Mouse (Mus musculus) midbrain, postnatal 0 days (tissue): ENCODE data around the gene Dppa5a. TPM values are rescaled to one million over a fixed set of nuclear protein-coding genes. Genes with fewer than 3 reads are reported as not detected.

Experiments used
- ATAC-seq: fragments of 200-750 bp; cut with Nextera tagmentation; 2 replicates; pipeline ENCODE4 v1.8.0; 2017; ENCODE audit warnings: moderate number of reproducible peaks, mild to moderate bottlenecking, moderate TSS enrichment, moderate library complexity; ENCODE audit not compliant: low FRiP score
- DNase-seq: peaks from one replicate; pipeline ENCODE4 v3.0.0-alpha.2; 2015; ENCODE audit warnings: low spot score
- H3K27ac ChIP-seq: fragments of 300-500 bp; sonication (generic); 2 replicates; pipeline ENCODE4 v1.5.1; 2014; ENCODE audit warnings: low read depth, mild to moderate bottlenecking, low read length, mixed read lengths
- H3K27me3 ChIP-seq: fragments of 300-500 bp; sonication (generic); 2 replicates; pipeline ENCODE4 v1.6.1; 2014; ENCODE audit warnings: low read length, control low read depth, mixed read lengths; ENCODE audit not compliant: insufficient read depth
- H3K36me3 ChIP-seq: fragments of 300-500 bp; sonication (generic); 2 replicates; pipeline ENCODE4 v1.6.1; 2014; ENCODE audit warnings: low read length, control low read depth, mixed read lengths; ENCODE audit not compliant: insufficient read depth
- H3K4me1 ChIP-seq: fragments of 300-500 bp; sonication (generic); 2 replicates; pipeline ENCODE4 v1.6.1; 2014; ENCODE audit warnings: mild to moderate bottlenecking, control low read depth, antibody characterized with exemption, low read length, mixed read lengths; ENCODE audit not compliant: insufficient read depth
- H3K4me2 ChIP-seq: fragments of 300-500 bp; sonication (generic); 2 replicates; pipeline ENCODE4 v1.6.1; 2014; ENCODE audit warnings: low read depth, mild to moderate bottlenecking, low read length, mixed read lengths; ENCODE audit not compliant: poor library complexity, severe bottlenecking
- H3K4me3 ChIP-seq: fragments of 300-500 bp; sonication (generic); 2 replicates; pipeline ENCODE4 v1.5.1; 2014; ENCODE audit warnings: low read depth, mild to moderate bottlenecking, low read length, moderate library complexity
- H3K9ac ChIP-seq: fragments of 300-500 bp; sonication (generic); replicated peaks from 2 replicates; pipeline ENCODE4 v1.6.1; 2014; ENCODE audit warnings: mild to moderate bottlenecking, low read length, moderate library complexity, mixed read lengths; ENCODE audit not compliant: poor library complexity, severe bottlenecking
- H3K9me3 ChIP-seq: fragments of 300-500 bp; sonication (generic); 2 replicates; pipeline ENCODE4 v1.6.1; 2016; ENCODE audit warnings: low read length, control low read depth
- CTCF ChIP-seq: IDR thresholded peaks from 2 replicates; pipeline ENCODE4 v1.5.1; 2016; ENCODE audit warnings: antibody characterized with exemption, mild to moderate bottlenecking
- WGBS: fragments of 180-500 bp; shearing (Covaris S2); extraction: QIAGEN DNeasy Blood & Tissue Kit; methylation state at CpG from one replicate; pipeline ENCODE4 v1.1.7; 2014; 5-methylcytosine and 5-hydroxymethylcytosine counted together
- polyA plus RNA-seq: library from polyadenylated mRNA; unstranded; fragments of >200 nt; fragmentation: Nextera tagmentation; extraction: Ambion mirVana; gene quantifications from 2 replicates; pipeline ENCODE4 v1.2.1, GENCODE M21; 2015
- total RNA-seq: library from RNA; depleted of rRNA; stranded (reverse); fragments of >200 nt; gene quantifications from 2 replicates; pipeline ENCODE4 v1.2.3, GENCODE M21; 2014

The Dppa5a gene
- total and polyA plus RNA-seq, 2 experiments from 2014 or later = 3.1 to 9.5 TPM

- H3K27me3 ChIP-seq = no peaks in the 10 kb centered on the region
- WGBS = 94% methylated on average over 7 of the region's 7 CpGs
- TF ChIP-seq CTCF = no peak
- ATAC-seq (no peak), DNase-seq (no peak)
- no peaks in the 10 kb centered on the region for H3K4me1 ChIP-seq
- no peaks in the 10 kb centered on the region for H3K9me3 ChIP-seq
- no peak overlapping the region for H3K4me3 ChIP-seq
- no peak overlapping the region for H3K9ac ChIP-seq
- H3K27ac ChIP-seq = no peak overlapping the region
- no peaks in the 10 kb centered on the region for H3K36me3 ChIP-seq
- no peak overlapping the region for H3K4me2 ChIP-seq
These were observed 1.8 kb upstream of the Dppa5a start for GRCm38 (mm10) chr9:78369786-78370185.

GRCm38 (mm10) chr9:78369349-78369748 lies 1.4 kb upstream of the Dppa5a start:
- Histone ChIP-seq H3K27ac (no peak overlapping the region), H3K4me2 (no peak overlapping the region)
- 92% methylated on average over 2 of the region's 2 CpGs for WGBS

GRCm38 (mm10) chr9:78368671-78369293 lies 805 bp upstream of the Dppa5a start:
- no peak overlapping the region for H3K4me3 ChIP-seq
- TF ChIP-seq CTCF = no peak

More at GRCm38 (mm10) chr9:78369349-78369748, 1.4 kb upstream of the Dppa5a start:
- H3K4me1 ChIP-seq = no peaks in the 10 kb centered on the region
- DNase-seq = no peak
- no peaks in the 10 kb centered on the region for H3K9me3 ChIP-seq
- no peak for TF ChIP-seq CTCF
- no peak overlapping the region for H3K9ac ChIP-seq
- no peak for ATAC-seq
- H3K36me3 ChIP-seq = no peaks in the 10 kb centered on the region
- no peak overlapping the region for H3K4me3 ChIP-seq
- H3K27me3 ChIP-seq = no peaks in the 10 kb centered on the region

GRCm38 (mm10) chr9:78365850-78366544 lies 2.0 kb downstream of the Dppa5a start:
- Histone ChIP-seq H3K4me3 (no peak overlapping the region), H3K4me2 (no peak overlapping the region), H3K27me3 (no peaks in the 10 kb centered on the region), H3K27ac (no peak overlapping the region), H3K9me3 (no peaks in the 10 kb centered on the region), H3K4me1 (no peaks in the 10 kb centered on the region), H3K9ac (no peak overlapping the region), H3K36me3 (no peaks in the 10 kb centered on the region)
- no peak for DNase-seq
- 62% methylated on average over 13 of the region's 13 CpGs for WGBS
- TF ChIP-seq CTCF = no peak
- ATAC-seq = no peak

More at GRCm38 (mm10) chr9:78368671-78369293, 805 bp upstream of the Dppa5a start:
- no peaks in the 10 kb centered on the region for H3K9me3 ChIP-seq
- DNase-seq = no peak
- no peaks in the 10 kb centered on the region for H3K36me3 ChIP-seq
- ATAC-seq = no peak
- H3K9ac ChIP-seq = no peak overlapping the region
- no peaks in the 10 kb centered on the region for H3K4me1 ChIP-seq
- no peak overlapping the region for H3K27ac ChIP-seq
- WGBS = 83% methylated on average over 3 of the region's 3 CpGs
- no peak overlapping the region for H3K4me2 ChIP-seq
- no peaks in the 10 kb centered on the region for H3K27me3 ChIP-seq

GRCm38 (mm10) chr9:78364701-78365100 lies 3.3 kb downstream of the Dppa5a start:
- Histone ChIP-seq H3K27ac (no peak overlapping the region), H3K9me3 (no peaks in the 10 kb centered on the region), H3K9ac (no peak overlapping the region), H3K27me3 (no peaks in the 10 kb centered on the region), H3K4me3 (no peak overlapping the region), H3K4me1 (no peaks in the 10 kb centered on the region), H3K36me3 (no peaks in the 10 kb centered on the region), H3K4me2 (no peak overlapping the region)
- ATAC-seq (no peak), DNase-seq (no peak)
- no peak for TF ChIP-seq CTCF
- 91% methylated on average over 6 of the region's 6 CpGs for WGBS

- H3K36me3 ChIP-seq = no peaks in the 10 kb centered on the region
- ATAC-seq (no peak), DNase-seq (no peak)
- H3K27ac ChIP-seq = no peak overlapping the region
- H3K4me3 ChIP-seq = no peak overlapping the region
- H3K9ac ChIP-seq = no peak overlapping the region
- WGBS = 75% methylated on average over 6 of the region's 6 CpGs
- no peaks in the 10 kb centered on the region for H3K4me1 ChIP-seq
- no peak for TF ChIP-seq CTCF
- no peaks in the 10 kb centered on the region for H3K27me3 ChIP-seq
- H3K4me2 ChIP-seq = no peak overlapping the region
- no peaks in the 10 kb centered on the region for H3K9me3 ChIP-seq
These were observed 4.6 kb downstream of the Dppa5a start for GRCm38 (mm10) chr9:78363374-78363773.
